ENCODE assay signal across 9 mouse cellular contexts in the genomic region with DNA sequence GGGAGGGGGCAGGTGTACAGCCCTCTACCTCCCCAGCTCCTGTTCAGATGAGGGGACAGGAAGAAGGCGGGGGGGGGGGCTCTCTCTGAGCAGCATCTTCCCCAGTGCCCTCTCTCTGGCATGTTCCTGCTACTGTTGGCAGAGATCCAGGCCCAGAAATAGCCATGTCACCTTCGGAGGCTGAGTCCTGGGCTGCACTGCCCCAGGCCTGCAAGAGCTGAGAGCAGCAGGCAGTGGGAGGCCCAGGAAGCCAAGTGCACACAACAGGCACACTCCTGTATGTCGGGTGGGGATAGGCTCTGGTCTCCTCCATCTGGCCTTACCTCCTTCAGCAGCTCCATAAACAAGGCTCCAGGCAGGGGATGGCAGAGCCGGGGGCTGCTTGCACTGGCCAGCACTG. TPM values are rescaled to one million over a fixed set of nuclear protein-coding genes. Genes with fewer than 3 reads are reported as not detected.
A peak's percentile ranks its signal among the peaks of the same experiment; 100 is the strongest.
DNase-seq lines count a peak whose midpoint lies in the region; ATAC-seq lines count a peak whose summit lies in the region.
"Had no signal": no experiment of that assay in that cellular context is flagged by ENCODE, and none has a peak within 500 bp of the region (broad histone marks: within the 10 kb centered on the region; RNA-seq: fewer than 3 reads in every experiment).

No protein-coding gene starts in this region.

- H3K36me3 ChIP-seq in heart, embryonic 16.5 days (ENCODE audit: control insufficient read depth, insufficient read depth), result no peaks in the 10 kb centered on the region
- H3K36me3 ChIP-seq: liver, embryonic 15.5 days had no signal

- peak; percentile 96 for DNase-seq in heart, adult 11 months
- DNase-seq in heart, postnatal 25 days (ENCODE audit: low spot score), result no peak
- peak; percentile 63 for DNase-seq in brain, adult 2 months (ENCODE audit: low read depth, low spot score)
- no peak for DNase-seq in urinary bladder, postnatal 14 days (ENCODE audit: low spot score)
- DNase-seq in cerebellum, adult 8-10 months, result no peak
- no peak for DNase-seq in right cerebral cortex, postnatal 4 days

- H3K27ac ChIP-seq in heart, embryonic 16.5 days (ENCODE audit: low read length), result peak overlapping the region; percentile 98
- H3K27ac ChIP-seq: liver, embryonic 15.5 days had no signal

- peak; percentile 88 for ATAC-seq in heart, embryonic 16.5 days (replicated peaks; ENCODE audit: extremely low read depth, insufficient read depth, low FRiP score)
- ATAC-seq in megakaryocyte-erythroid progenitor cell, adult 5-6 weeks (replicated peaks; ENCODE audit: low FRiP score, low TSS enrichment, poor library complexity, severe bottlenecking), result 0 out of 2 replicates have a peak, but pooled peaks have one; percentile 24

- no peaks in the 10 kb centered on the region for H3K27me3 ChIP-seq in heart, embryonic 16.5 days (ENCODE audit: control insufficient read depth, insufficient read depth, low read length)

- peaks cover 35% of the 10 kb centered on the region for H3K4me1 ChIP-seq in heart, embryonic 16.5 days (ENCODE audit: control insufficient read depth, insufficient read depth, low read length)

- peak overlapping the region; percentile 67 for H3K9ac ChIP-seq in heart, embryonic 16.5 days (ENCODE audit: low read length)
- H3K9ac ChIP-seq: liver, embryonic 15.5 days had no signal

- peak overlapping the region; percentile 55 for H3K4me2 ChIP-seq in heart, embryonic 16.5 days (ENCODE audit: low read depth, low read length)
- H3K4me2 ChIP-seq: liver, embryonic 15.5 days had no signal

- intact Hi-C loops in heart, postnatal 25 days (cut with DNase I), result no loop called here

- H3K4me3 ChIP-seq in heart, embryonic 16.5 days (ENCODE audit: low read length), result peak overlapping the region; percentile 8; the same call in 1 of the 2 replicates
- H3K4me3 ChIP-seq: liver, embryonic 15.5 days had no signal

- no peaks in the 10 kb centered on the region for H3K9me3 ChIP-seq in heart, embryonic 16.5 days (replicated peaks; ENCODE audit: control insufficient read depth, low read length)
- H3K9me3 ChIP-seq: liver, embryonic 15.5 days had no signal

- 23% methylated on average over 4 of the region's 4 CpGs for WGBS in heart, embryonic 16.5 days

RNA-seq across cellular contexts. Expression of a gene that starts 16.7 kb away (rescaled TPM):
- total RNA-seq in heart, postnatal 25 days (2021), result 1 to 10 TPM; 1.1 to 1.4 TPM
- polyA plus RNA-seq in heart, embryonic 16.5 days (2015; fragmentation: Nextera tagmentation; extraction: Ambion mirVana), result 1.6 and 1.9 TPM in 2 replicates
- not detected in 2 replicates for total RNA-seq in megakaryocyte-erythroid progenitor cell, adult 5-6 weeks (2014; fragmentation: Nextera tagmentation)
- total RNA-seq in megakaryocyte-erythroid progenitor cell, adult 5-6 weeks (2017), result not detected in 2 replicates

Comparison
In these comparisons a context has a peak if more than half of its experiments do, and no peak if none do; other contexts are left out.
1. DNase-seq: peak in heart, adult 11 months (single experiment) and brain, adult 2 months (single experiment); none in heart, postnatal 25 days (single experiment), urinary bladder, postnatal 14 days (single experiment), cerebellum, adult 8-10 months (single experiment) and right cerebral cortex, postnatal 4 days (single experiment).